Mouse (Mus musculus): ENCODE measurements around the gene Ccn2. TPM values are rescaled to one million over a fixed set of nuclear protein-coding genes. Genes with fewer than 3 reads are reported as not detected.

The Ccn2 gene
- polyA plus RNA-seq, 1 experiment from 2014 or later: 0.84 TPM

DNA sequence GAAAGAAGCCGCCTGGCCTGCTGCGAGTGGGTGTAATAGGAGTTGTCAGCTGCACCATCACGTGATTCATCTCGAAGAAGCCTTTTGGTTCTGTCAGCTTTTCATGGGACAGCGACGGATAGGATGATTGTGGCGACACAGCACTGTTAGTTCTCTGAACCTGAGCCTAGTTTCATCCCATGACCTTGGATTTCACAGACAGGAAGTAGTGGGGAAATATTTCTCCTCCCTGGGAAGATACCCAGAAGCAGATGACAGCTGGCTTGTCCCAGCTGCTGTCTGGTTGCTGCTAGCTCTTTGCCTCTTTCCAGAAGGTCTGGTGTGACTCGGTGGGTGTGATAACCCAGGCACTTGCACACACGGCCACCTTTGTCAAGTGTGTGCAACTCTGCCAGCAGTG, 39.0 kb downstream of the Ccn2 start:
- Histone ChIP-seq H3K4me1 (ENCODE audit: control insufficient read depth, insufficient read depth, low read length) (no peaks in the 10 kb centered on the region), H3K4me2 (ENCODE audit: low read depth, low read length) (no peak overlapping the region), H3K9ac (replicated peaks; ENCODE audit: low read depth, low read length) (no peak overlapping the region), H3K27ac (ENCODE audit: low read depth, low read length) (no peak overlapping the region), H3K36me3 (ENCODE audit: control insufficient read depth, insufficient read depth, low read length) (no peaks in the 10 kb centered on the region), H3K27me3 (ENCODE audit: control insufficient read depth, insufficient read depth, low read length) (no peaks in the 10 kb centered on the region), H3K4me3 (ENCODE audit: low read depth, low read length) (no peak overlapping the region), H3K9me3 (ENCODE audit: control insufficient read depth, low read length) (no peaks in the 10 kb centered on the region)
- 78% methylated on average over 9 of the region's 9 CpGs for WGBS
- ATAC-seq (ENCODE audit: low read depth): no peak

DNA sequence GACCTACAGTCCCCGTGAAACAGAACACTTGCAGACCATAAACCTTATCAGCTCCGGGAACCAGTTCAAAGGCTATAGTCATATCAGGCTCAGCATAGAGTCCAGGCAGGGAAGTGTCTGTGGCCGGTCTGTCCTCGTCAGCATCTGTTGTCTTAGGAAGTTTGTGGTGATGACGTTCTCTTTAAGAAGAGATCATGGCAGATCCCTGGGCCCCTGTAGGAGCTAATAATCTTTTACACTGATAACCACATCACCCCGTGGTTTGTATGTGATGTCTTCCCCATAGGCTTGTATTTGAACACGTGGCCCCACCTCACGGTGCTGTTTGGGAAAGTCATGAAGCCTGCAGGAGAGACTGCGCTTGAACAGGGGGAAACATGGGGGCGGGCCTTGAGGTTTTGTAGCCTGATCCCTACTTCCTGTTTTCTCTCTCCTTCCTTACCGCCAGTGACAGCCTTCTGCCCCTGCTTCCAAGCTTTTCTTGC, 40.1 kb downstream of the Ccn2 start:
- Histone ChIP-seq H3K9me3 (ENCODE audit: control insufficient read depth, low read length) (no peaks in the 10 kb centered on the region), H3K36me3 (ENCODE audit: control insufficient read depth, insufficient read depth, low read length) (no peaks in the 10 kb centered on the region), H3K4me2 (ENCODE audit: low read depth, low read length) (no peak overlapping the region), H3K4me1 (ENCODE audit: control insufficient read depth, insufficient read depth, low read length) (no peaks in the 10 kb centered on the region), H3K27ac (ENCODE audit: low read depth, low read length) (no peak overlapping the region), H3K27me3 (ENCODE audit: control insufficient read depth, insufficient read depth, low read length) (no peaks in the 10 kb centered on the region), H3K4me3 (ENCODE audit: low read depth, low read length) (no peak overlapping the region), H3K9ac (replicated peaks; ENCODE audit: low read depth, low read length) (no peak overlapping the region)
- 87% methylated on average over 11 of the region's 11 CpGs for WGBS
- ATAC-seq (ENCODE audit: low read depth): no peak

DNA sequence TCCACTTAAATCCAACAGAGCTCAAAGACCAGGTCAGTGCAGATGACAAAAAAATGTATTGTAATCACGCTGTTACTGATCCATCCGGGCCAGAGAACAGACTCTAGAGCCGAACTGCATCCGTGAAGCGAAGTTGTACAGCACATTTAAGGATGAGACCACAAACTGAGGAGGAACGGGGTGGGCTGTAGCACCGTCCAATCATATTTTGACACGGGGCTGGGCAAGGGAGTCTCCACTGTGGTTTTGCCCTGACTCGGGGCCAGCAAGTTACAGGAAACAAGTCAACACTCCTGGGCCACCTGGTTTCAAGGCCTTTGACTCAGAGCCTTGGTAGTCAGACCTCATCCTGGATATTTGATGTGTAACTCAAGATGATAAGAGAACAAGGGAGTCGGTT, 40.6 kb downstream of the Ccn2 start:
- Histone ChIP-seq H3K9me3 (ENCODE audit: control insufficient read depth, low read length) (no peaks in the 10 kb centered on the region), H3K9ac (replicated peaks; ENCODE audit: low read depth, low read length) (no peak overlapping the region), H3K4me2 (ENCODE audit: low read depth, low read length) (no peak overlapping the region), H3K27me3 (ENCODE audit: control insufficient read depth, insufficient read depth, low read length) (no peaks in the 10 kb centered on the region), H3K36me3 (ENCODE audit: control insufficient read depth, insufficient read depth, low read length) (no peaks in the 10 kb centered on the region), H3K4me3 (ENCODE audit: low read depth, low read length) (no peak overlapping the region), H3K4me1 (ENCODE audit: control insufficient read depth, insufficient read depth, low read length) (no peaks in the 10 kb centered on the region), H3K27ac (ENCODE audit: low read depth, low read length) (no peak overlapping the region)
- no peak for ATAC-seq (ENCODE audit: low read depth)
- 94% methylated on average over 10 of the region's 10 CpGs for WGBS

DNA sequence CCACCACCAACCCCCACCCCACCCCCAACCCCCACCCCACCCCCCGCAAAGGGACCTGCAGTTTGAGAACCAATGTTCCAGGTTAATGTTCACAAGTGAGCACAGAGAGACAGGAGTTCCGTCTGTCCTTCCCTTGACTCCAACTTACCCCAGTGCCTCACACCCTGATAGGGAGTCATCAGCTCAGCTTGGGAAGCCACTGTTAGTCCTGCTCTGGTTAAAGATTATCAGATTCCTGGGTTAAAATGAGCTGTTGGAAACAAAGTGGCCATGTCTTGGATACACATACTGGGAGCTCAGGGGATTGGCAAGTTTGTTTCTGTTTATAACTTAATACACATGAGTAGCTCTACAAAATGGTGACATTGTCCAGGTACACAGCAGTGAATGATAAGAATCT, 41.7 kb downstream of the Ccn2 start:
- WGBS: 84% methylated on average over 2 of the region's 2 CpGs

DNA sequence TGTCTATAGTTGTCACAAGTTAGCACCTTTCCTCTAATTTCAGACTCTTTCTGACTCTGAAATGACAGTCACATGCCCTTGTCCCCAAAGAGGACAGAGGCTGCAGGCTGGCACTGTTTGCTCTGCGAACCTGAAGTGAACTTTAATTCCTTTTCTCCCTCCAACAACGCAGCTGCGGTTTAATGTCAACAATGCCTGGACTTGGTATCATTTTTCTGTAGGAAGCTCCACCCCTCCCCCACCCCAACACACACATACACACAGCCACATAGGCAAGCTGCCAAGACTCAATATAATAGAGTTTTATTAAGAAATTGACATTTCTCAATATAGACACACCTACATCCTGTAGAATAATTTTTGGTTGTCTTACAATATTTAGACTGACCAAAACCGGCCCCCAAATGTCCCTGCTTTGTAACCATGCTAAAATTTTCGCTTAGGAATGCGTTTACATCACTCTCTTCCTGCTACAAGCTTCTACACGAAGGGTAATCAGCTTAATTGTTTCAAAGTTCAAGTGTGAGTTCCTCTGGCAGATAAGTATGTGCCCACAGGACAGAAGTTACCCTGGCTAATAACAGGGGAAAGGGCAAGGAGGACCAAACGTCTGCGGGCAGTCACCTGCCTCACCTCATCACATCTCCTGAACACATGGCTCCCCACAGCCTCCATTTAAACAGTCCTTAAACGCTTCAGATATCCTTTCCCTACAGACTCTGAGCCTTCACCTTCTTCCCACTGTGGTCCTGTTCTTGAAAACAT, 43.2 kb downstream of the Ccn2 start:
- no peak overlapping the region for H3K4me2 ChIP-seq (ENCODE audit: low read depth, low read length)
- WGBS: 74% methylated on average over 10 of the region's 10 CpGs
- no peaks in the 10 kb centered on the region for H3K36me3 ChIP-seq (ENCODE audit: control insufficient read depth, insufficient read depth, low read length)
- no peaks in the 10 kb centered on the region for H3K9me3 ChIP-seq (ENCODE audit: control insufficient read depth, low read length)
- no peak overlapping the region for H3K4me3 ChIP-seq (ENCODE audit: low read depth, low read length)
- no peaks in the 10 kb centered on the region for H3K27me3 ChIP-seq (ENCODE audit: control insufficient read depth, insufficient read depth, low read length)
- H3K27ac ChIP-seq (ENCODE audit: low read depth, low read length): no peak overlapping the region
- no peak for ATAC-seq (ENCODE audit: low read depth)
- no peaks in the 10 kb centered on the region for H3K4me1 ChIP-seq (ENCODE audit: control insufficient read depth, insufficient read depth, low read length)
- H3K9ac ChIP-seq (replicated peaks; ENCODE audit: low read depth, low read length): no peak overlapping the region

More for the DNA sequence above, 41.7 kb downstream of the Ccn2 start:
- no peak overlapping the region for H3K4me2 ChIP-seq (ENCODE audit: low read depth, low read length)
- H3K27ac ChIP-seq (ENCODE audit: low read depth, low read length): no peak overlapping the region
- no peak overlapping the region for H3K9ac ChIP-seq (replicated peaks; ENCODE audit: low read depth, low read length)
- H3K9me3 ChIP-seq (ENCODE audit: control insufficient read depth, low read length): no peaks in the 10 kb centered on the region
- H3K36me3 ChIP-seq (ENCODE audit: control insufficient read depth, insufficient read depth, low read length): no peaks in the 10 kb centered on the region
- H3K4me1 ChIP-seq (ENCODE audit: control insufficient read depth, insufficient read depth, low read length): no peaks in the 10 kb centered on the region
- ATAC-seq (ENCODE audit: low read depth): no peak
- no peaks in the 10 kb centered on the region for H3K27me3 ChIP-seq (ENCODE audit: control insufficient read depth, insufficient read depth, low read length)
- no peak overlapping the region for H3K4me3 ChIP-seq (ENCODE audit: low read depth, low read length)

DNA sequence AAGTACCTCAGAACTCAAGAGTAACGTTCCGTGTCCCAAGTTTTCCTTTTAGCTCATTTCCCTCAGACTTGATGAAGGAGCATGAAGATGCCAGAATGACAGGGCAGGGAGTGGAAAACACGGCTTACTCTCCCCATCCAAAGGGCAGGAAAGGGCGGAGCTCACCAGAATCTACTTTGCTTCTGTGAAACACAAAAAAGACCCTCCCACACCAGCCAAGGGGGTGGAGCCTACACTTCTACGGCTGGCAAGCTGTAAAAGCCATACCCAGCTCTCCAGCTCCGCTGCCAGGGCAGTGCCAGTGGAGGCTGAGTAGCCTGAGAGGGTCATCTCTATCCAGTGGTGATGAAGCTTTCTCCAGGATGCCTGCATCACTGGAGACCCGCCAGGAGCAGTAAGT, 44.4 kb downstream of the Ccn2 start:
- no peak overlapping the region for H3K4me2 ChIP-seq (ENCODE audit: low read depth, low read length)
- no peaks in the 10 kb centered on the region for H3K9me3 ChIP-seq (ENCODE audit: control insufficient read depth, low read length)
- 61% methylated on average over 7 of the region's 7 CpGs for WGBS
- H3K9ac ChIP-seq (replicated peaks; ENCODE audit: low read depth, low read length): no peak overlapping the region
- no peaks in the 10 kb centered on the region for H3K36me3 ChIP-seq (ENCODE audit: control insufficient read depth, insufficient read depth, low read length)
- ATAC-seq (ENCODE audit: low read depth): no peak
- no peaks in the 10 kb centered on the region for H3K27me3 ChIP-seq (ENCODE audit: control insufficient read depth, insufficient read depth, low read length)
- no peaks in the 10 kb centered on the region for H3K4me1 ChIP-seq (ENCODE audit: control insufficient read depth, insufficient read depth, low read length)
- H3K27ac ChIP-seq (ENCODE audit: low read depth, low read length): no peak overlapping the region
- H3K4me3 ChIP-seq (ENCODE audit: low read depth, low read length): no peak overlapping the region

DNA sequence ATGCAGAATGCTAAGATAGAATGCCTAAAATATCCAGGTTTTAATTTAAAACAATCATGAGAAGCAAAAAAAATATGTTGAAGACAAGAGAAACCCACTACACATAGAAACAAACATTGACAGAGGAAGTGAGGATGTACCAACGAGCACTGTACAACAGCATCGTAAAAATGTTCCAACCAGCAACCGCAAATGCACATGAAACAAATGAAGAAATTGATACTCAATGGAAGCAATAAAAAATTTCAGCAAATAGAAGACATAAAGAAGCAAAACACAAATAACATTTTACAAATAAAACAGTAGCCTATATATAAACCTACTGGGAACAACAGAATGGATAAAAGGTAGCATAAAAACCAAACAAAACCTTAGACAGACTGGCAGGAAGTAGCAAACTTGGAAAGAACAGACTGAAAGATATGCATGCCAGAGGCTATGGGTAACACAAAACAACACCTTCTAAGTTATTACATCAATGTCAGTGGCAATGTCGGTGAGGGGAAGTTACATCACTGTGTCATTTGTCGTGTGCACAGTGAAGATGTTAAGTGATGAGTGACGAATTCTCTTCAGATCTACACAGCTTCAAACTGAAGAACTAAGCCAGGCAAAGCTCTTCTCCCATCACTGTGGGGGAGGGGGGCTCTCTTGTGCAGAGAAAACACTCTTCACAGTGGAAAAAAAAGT, 45.1 kb downstream of the Ccn2 start:
- ATAC-seq (ENCODE audit: low read depth): no peak
- no peak overlapping the region for H3K4me2 ChIP-seq (ENCODE audit: low read depth, low read length)
- 81% methylated on average over 6 of the region's 6 CpGs for WGBS

DNA sequence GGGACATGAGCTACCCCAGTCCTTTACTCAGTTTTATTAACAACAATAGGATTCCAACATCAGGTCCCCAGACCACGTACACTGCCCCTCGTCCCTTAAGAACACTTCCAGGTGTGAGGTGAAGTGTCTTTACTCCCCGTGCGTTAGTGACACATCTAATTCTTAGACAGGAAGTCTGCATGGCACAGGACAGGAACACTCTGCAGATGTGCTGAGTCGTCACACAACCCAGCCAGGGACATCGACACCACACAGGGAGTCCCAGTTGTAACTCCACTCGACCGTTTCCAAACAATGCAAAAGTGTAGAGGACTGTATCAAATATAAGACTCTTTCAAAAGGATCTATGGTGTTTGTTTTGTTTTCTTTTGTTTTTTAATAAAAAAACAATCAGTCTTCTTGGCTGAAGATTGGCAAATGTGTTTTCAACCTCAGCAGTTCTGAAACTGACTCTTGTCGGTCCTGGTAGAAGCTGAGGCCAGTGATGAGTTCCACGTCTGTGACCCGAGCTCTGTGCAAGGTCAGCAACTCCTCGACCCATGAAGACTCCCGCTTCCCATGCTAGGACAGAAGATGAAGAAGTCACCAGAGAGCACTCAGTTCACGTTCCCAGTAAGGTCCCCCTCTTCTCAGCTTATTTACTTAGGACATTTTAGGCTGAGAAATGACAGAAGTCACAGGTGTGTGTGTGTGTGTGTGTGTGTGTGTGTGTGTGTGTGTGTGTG, 46.3 kb downstream of the Ccn2 start:
- Histone ChIP-seq H3K27me3 (ENCODE audit: control insufficient read depth, insufficient read depth, low read length) (no peaks in the 10 kb centered on the region), H3K27ac (ENCODE audit: low read depth, low read length) (no peak overlapping the region), H3K9me3 (ENCODE audit: control insufficient read depth, low read length) (no peaks in the 10 kb centered on the region), H3K4me2 (ENCODE audit: low read depth, low read length) (no peak overlapping the region), H3K36me3 (ENCODE audit: control insufficient read depth, insufficient read depth, low read length) (no peaks in the 10 kb centered on the region), H3K4me3 (ENCODE audit: low read depth, low read length) (no peak overlapping the region), H3K9ac (replicated peaks; ENCODE audit: low read depth, low read length) (no peak overlapping the region), H3K4me1 (ENCODE audit: control insufficient read depth, insufficient read depth, low read length) (no peaks in the 10 kb centered on the region)
- 80% methylated on average over 14 of the region's 14 CpGs for WGBS
- ATAC-seq (ENCODE audit: low read depth): no peak

More for the DNA sequence above, 45.1 kb downstream of the Ccn2 start:
- H3K36me3 ChIP-seq (ENCODE audit: control insufficient read depth, insufficient read depth, low read length): no peaks in the 10 kb centered on the region
- H3K4me1 ChIP-seq (ENCODE audit: control insufficient read depth, insufficient read depth, low read length): no peaks in the 10 kb centered on the region
- no peak overlapping the region for H3K9ac ChIP-seq (replicated peaks; ENCODE audit: low read depth, low read length)
- no peaks in the 10 kb centered on the region for H3K27me3 ChIP-seq (ENCODE audit: control insufficient read depth, insufficient read depth, low read length)
- no peaks in the 10 kb centered on the region for H3K9me3 ChIP-seq (ENCODE audit: control insufficient read depth, low read length)
- H3K4me3 ChIP-seq (ENCODE audit: low read depth, low read length): no peak overlapping the region
- H3K27ac ChIP-seq (ENCODE audit: low read depth, low read length): no peak overlapping the region
